Mouse (Mus musculus): ENCODE measurements at regions not wholly inside any gene's neighbourhood (a gene's known extent, or its start where the extent isn't known, plus 50 kb on each side); places are given as distances from the start of the nearest gene placed in this dataset.

DNA sequence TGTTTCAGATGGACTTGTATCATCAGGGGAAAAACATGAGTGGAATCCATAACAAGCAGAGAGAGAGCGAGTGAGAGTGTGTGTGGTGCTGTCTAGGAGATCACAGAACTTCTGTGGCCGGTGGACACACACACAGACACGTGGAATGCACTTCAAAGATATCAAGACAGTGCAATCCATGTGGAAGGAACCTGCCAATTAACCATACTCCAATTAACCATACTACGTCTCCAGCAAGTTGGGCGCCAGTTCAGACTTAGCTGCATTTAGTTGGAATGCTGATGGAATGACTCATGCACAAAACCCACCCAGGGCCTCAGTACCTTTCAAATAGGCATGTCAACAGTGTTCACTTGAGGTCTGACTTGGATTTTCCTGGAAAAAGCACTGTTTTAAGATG, 172.8 kb upstream of the Rnd3 start:
- no peak for TF ChIP-seq GATA1 (IDR thresholded peaks at IDR 0.05; ENCODE audit: borderline replicate concordance, low read length)
- TF ChIP-seq FLI1 (IDR thresholded peaks at IDR 0.05; ENCODE audit: low read length), result no peak

Data from megakaryocyte, embryonic 14.5 days (primary cell).